Mouse (Mus musculus) left cerebral cortex, postnatal 25 days (tissue): ENCODE measurements at regions not wholly inside any gene's neighbourhood (a gene's known extent, or its start where the extent isn't known, plus 50 kb on each side); places are given as distances from the start of the nearest gene placed in this dataset.

ENCODE experiments used
- DNase-seq, 2 experiments: peaks; one replicate each; pipeline ENCODE4 v3.0.0; 2022; ENCODE audit warnings: low spot score in 2 of 2, mixed read lengths in 1 of 2
- intact Hi-C: fragments of 180-260 bp; cut with DNase I; formaldehyde crosslinking; loops from one replicate; pipeline ENCODE4 v1.15.1; 2025

- peak; percentile 57 to 78 for DNase-seq
- intact Hi-C loops, result no loop called here
Observed at GRCm38 (mm10) chr12:60820979-60821378, 702.0 kb upstream of the Lrfn5 start.
